Mouse (Mus musculus) limb, embryonic 14.5 days (tissue): ENCODE data around the gene Gpr22. TPM values are rescaled to one million over a fixed set of nuclear protein-coding genes. Genes with fewer than 3 reads are reported as not detected.

Experiments
- ATAC-seq: fragments of 200-750 bp; cut with Nextera tagmentation; 2 replicates; pipeline ENCODE4 v1.8.0; 2017; ENCODE audit warnings: low read depth, moderate number of reproducible peaks, moderate TSS enrichment; ENCODE audit not compliant: low FRiP score
- DNase-seq: peaks from one replicate; pipeline ENCODE4 v3.0.0-alpha.2; 2015; ENCODE audit warnings: low spot score
- H3K27ac ChIP-seq: fragments of 300-500 bp; sonication (generic); replicated peaks from 2 replicates; pipeline ENCODE4 v1.5.1; 2014; ENCODE audit warnings: low read depth, mild to moderate bottlenecking, low read length, moderate library complexity, mixed read lengths
- H3K27me3 ChIP-seq: fragments of 300-500 bp; sonication (generic); 2 replicates; pipeline ENCODE4 v1.6.1; 2014; ENCODE audit warnings: low read length, mixed read lengths; ENCODE audit not compliant: control insufficient read depth, insufficient read depth
- H3K36me3 ChIP-seq: fragments of 300-500 bp; sonication (generic); 2 replicates; pipeline ENCODE4 v1.6.1; 2014; ENCODE audit warnings: mild to moderate bottlenecking, low read length, moderate library complexity, mixed read lengths; ENCODE audit not compliant: control insufficient read depth, insufficient read depth
- H3K4me1 ChIP-seq: fragments of 300-500 bp; sonication (generic); 2 replicates; pipeline ENCODE4 v1.6.1; 2014; ENCODE audit warnings: antibody characterized with exemption, low read length, mixed read lengths; ENCODE audit not compliant: control insufficient read depth, insufficient read depth
- H3K4me2 ChIP-seq: fragments of 300-500 bp; sonication (generic); replicated peaks from 2 replicates; pipeline ENCODE4 v1.6.1; 2014; ENCODE audit warnings: low read depth, mild to moderate bottlenecking, low read length, moderate library complexity; ENCODE audit not compliant: severe bottlenecking
- H3K4me3 ChIP-seq: fragments of 300-500 bp; sonication (generic); replicated peaks from 2 replicates; pipeline ENCODE4 v1.5.1; 2014; ENCODE audit warnings: low read length
- H3K9ac ChIP-seq: fragments of 300-500 bp; sonication (generic); 2 replicates; pipeline ENCODE4 v1.6.1; 2014; ENCODE audit warnings: mild to moderate bottlenecking, low read depth, low read length, moderate library complexity; ENCODE audit not compliant: severe bottlenecking
- H3K9me3 ChIP-seq: fragments of 300-500 bp; sonication (generic); 2 replicates; pipeline ENCODE4 v1.6.1; 2016; ENCODE audit warnings: low read length; ENCODE audit not compliant: control insufficient read depth
- POLR2A ChIP-seq: fragments of 200-500 bp; IDR thresholded peaks from 2 replicates; pipeline ENCODE4 v1.8.0; 2012; ENCODE audit warnings: inconsistent platforms, mild to moderate bottlenecking, moderate library complexity, borderline replicate concordance; ENCODE audit not compliant: insufficient read depth, insufficient read length; ENCODE audit errors: extremely low read depth
- WGBS: fragments of 180-500 bp; shearing (Covaris S2); extraction: QIAGEN DNeasy Blood & Tissue Kit; methylation state at CpG from one replicate; pipeline ENCODE4 v1.1.7; 2014; 5-methylcytosine and 5-hydroxymethylcytosine counted together
- polyA plus RNA-seq, 2 experiments: library from polyadenylated mRNA; depleted of rRNA in 1 of 2; stranded (reverse) in 1 of 2; unstranded in 1 of 2; fragments of >200 nt; fragmentation: Nextera tagmentation in 1 of 2; extraction: Ambion mirVana in 1 of 2; gene quantifications; 2 replicates each; pipeline versions ENCODE4 v1.2.1 to v1.2.3; 2012 to 2014

The Gpr22 gene
- polyA plus RNA-seq, 2 experiments = 0.14 to 0.32 TPM

DNA sequence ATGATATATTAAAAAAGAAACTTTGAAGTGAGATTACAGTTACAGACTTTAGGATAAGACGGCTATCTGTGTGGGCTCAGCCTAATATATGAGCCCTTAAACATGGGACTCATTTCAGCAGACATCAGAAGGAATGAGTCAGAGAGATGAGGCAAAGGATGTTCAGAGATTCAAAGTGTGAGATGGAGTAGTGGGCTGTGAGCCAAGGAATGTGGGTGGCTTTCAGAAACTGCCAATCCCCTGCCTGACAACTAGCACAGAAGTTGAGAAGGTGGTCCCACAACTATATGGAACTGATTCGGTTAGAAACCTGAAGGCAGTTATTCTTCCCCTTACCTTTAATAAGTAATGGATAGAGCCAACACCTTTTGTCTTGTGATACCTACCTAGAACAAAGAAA lies 20.9 kb upstream of the Gpr22 start:
- Histone ChIP-seq H3K27me3 (no peaks in the 10 kb centered on the region), H3K4me2 (no peak overlapping the region), H3K36me3 (no peaks in the 10 kb centered on the region), H3K9me3 (no peaks in the 10 kb centered on the region), H3K9ac (no peak overlapping the region), H3K27ac (no peak overlapping the region), H3K4me1 (no peaks in the 10 kb centered on the region), H3K4me3 (no peak overlapping the region)
- 74% methylated on average over 2 of the region's 2 CpGs for WGBS
- ATAC-seq = no peak
- TF ChIP-seq POLR2A = no peak
- no peak for DNase-seq

GRCm38 (mm10) chr12:31730126-31730525 lies 16.4 kb upstream of the Gpr22 start:
- WGBS = 93% methylated on average over 1 of the region's 1 CpGs
- no peak for ATAC-seq
- no peaks in the 10 kb centered on the region; the same call in 1 of the 2 replicates for H3K4me1 ChIP-seq

GRCm38 (mm10) chr12:31726707-31727106 lies 13.0 kb upstream of the Gpr22 start:
- no peak overlapping the region for H3K27ac ChIP-seq
- H3K4me2 ChIP-seq = no peak overlapping the region
- TF ChIP-seq POLR2A = no peak
- no peaks in the 10 kb centered on the region for H3K9me3 ChIP-seq
- 42% methylated on average over 1 of the region's 1 CpGs for WGBS
- no peaks in the 10 kb centered on the region for H3K27me3 ChIP-seq
- no peaks in the 10 kb centered on the region for H3K36me3 ChIP-seq
- no peak overlapping the region for H3K9ac ChIP-seq
- no peak for ATAC-seq
- H3K4me3 ChIP-seq = no peak overlapping the region
- DNase-seq = no peak
- H3K4me1 ChIP-seq = no peaks in the 10 kb centered on the region; the same call in 1 of the 2 replicates

More at GRCm38 (mm10) chr12:31730126-31730525, 16.4 kb upstream of the Gpr22 start:
- Histone ChIP-seq H3K27me3 (no peaks in the 10 kb centered on the region), H3K27ac (no peak overlapping the region), H3K36me3 (no peaks in the 10 kb centered on the region), H3K9me3 (no peaks in the 10 kb centered on the region), H3K9ac (no peak overlapping the region), H3K4me3 (no peak overlapping the region), H3K4me2 (no peak overlapping the region)
- TF ChIP-seq POLR2A = no peak
- DNase-seq = no peak

DNA sequence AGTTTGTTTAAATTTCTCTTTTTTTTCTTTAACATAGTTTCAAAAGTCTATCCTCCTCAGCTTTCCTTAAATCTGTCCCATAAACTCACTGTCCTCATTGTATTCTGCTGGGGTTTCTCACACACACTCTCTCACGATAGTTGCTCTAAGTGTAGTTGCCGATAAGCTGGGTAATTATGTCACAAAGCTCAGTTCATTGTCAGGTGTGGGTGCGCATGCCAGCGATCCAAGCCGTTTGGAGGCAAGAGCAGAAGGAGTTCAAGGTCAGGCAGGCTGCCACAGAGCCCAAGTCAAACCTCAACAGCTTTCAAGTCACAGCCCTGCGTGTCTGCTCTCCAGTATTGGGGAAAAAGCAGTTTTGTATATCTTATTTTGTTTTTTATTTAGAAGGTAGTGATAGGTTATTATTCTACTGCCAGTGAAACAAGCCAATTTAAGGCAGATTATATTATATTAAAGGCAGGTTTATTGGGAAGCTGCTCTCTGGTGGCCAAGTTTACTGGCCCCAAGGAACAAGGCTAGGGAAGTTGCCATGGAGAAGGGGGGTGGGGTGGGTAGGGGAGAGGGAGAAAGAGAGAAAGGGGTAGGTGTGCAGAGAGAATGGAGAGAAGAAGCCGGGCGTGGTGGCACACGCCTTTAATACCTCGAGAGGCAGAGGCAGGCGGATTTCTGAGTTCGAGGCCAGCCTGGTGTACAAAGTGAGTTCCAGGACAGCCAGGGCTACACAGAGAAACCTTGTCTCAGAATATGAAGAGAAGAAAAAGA lies 11.9 kb upstream of the Gpr22 start:
- WGBS = 65% methylated on average over 12 of the region's 12 CpGs
- ATAC-seq (no peak), DNase-seq (no peak)
- Histone ChIP-seq H3K9ac (no peak overlapping the region), H3K36me3 (no peaks in the 10 kb centered on the region), H3K4me3 (no peak overlapping the region), H3K4me1 (peaks cover 5% of the 10 kb centered on the region), H3K4me2 (no peak overlapping the region), H3K27ac (no peak overlapping the region), H3K9me3 (no peaks in the 10 kb centered on the region), H3K27me3 (no peaks in the 10 kb centered on the region)
- TF ChIP-seq POLR2A = no peak

DNA sequence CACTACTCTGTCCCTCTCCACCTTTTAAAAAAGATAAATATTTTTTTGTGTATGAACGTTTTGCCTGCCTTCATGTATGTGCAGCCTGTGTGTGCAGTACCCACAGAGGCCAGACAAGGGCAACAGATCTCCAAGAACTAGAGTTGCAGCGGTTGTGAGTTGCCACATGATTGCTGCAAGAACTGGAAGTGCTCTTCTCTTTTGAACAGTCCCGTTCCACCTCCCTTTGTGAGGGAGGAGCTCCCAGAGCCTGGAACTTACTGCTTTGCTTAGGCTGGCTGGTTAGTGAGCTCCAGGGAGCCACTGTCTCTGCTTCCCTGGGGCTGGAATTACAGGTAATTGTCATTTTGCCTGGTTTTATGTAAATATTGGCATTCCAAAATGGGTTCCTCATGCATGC lies 10.8 kb upstream of the Gpr22 start:
- Histone ChIP-seq H3K36me3 (no peaks in the 10 kb centered on the region), H3K4me3 (no peak overlapping the region), H3K9ac (no peak overlapping the region), H3K4me1 (peaks cover 8% of the 10 kb centered on the region), H3K4me2 (no peak overlapping the region), H3K27ac (no peak overlapping the region), H3K9me3 (no peaks in the 10 kb centered on the region), H3K27me3 (no peaks in the 10 kb centered on the region)
- no peak for TF ChIP-seq POLR2A
- WGBS = 91% methylated on average over 3 of the region's 3 CpGs
- no peak for DNase-seq
- no peak for ATAC-seq
